Mouse (Mus musculus) spleen, adult 2 months (tissue): ENCODE results near the gene Fcrl5. TPM values are rescaled to one million over a fixed set of nuclear protein-coding genes. Genes with fewer than 3 reads are reported as not detected.

Experiments
- DNase-seq, 2 experiments: peaks; one replicate each; pipeline versions ENCODE4 v3.0.0 to v3.0.0-alpha.2; 2012 to 2021; ENCODE audit warnings: low spot score in 2 of 2, low read depth in 1 of 2
- H3K27ac ChIP-seq: fragments of 200-500 bp; 2 replicates; pipeline ENCODE4 v1.5.1; 2012; ENCODE audit warnings: low read length, inconsistent platforms; ENCODE audit not compliant: insufficient read depth
- H3K27me3 ChIP-seq: fragments of 200-500 bp; 2 replicates; pipeline ENCODE4 v1.6.1; 2012; ENCODE audit warnings: mild to moderate bottlenecking, moderate library complexity, low read length, inconsistent platforms; ENCODE audit not compliant: control insufficient read depth, insufficient read depth
- H3K36me3 ChIP-seq: fragments of 200-500 bp; 2 replicates; pipeline ENCODE4 v1.6.1; 2012; ENCODE audit warnings: mild to moderate bottlenecking, low read length, inconsistent platforms; ENCODE audit not compliant: control insufficient read depth, insufficient read depth
- H3K4me1 ChIP-seq: fragments of 200-500 bp; 2 replicates; pipeline ENCODE4 v1.6.1; 2011; ENCODE audit warnings: inconsistent platforms; ENCODE audit not compliant: control insufficient read depth, insufficient read depth, insufficient read length
- H3K4me3 ChIP-seq: fragments of 200-500 bp; 2 replicates; pipeline ENCODE4 v1.5.1; 2011; ENCODE audit warnings: mild to moderate bottlenecking, inconsistent platforms; ENCODE audit not compliant: insufficient read depth, insufficient read length; ENCODE audit errors: extremely low read depth
- CTCF ChIP-seq: fragments of 200-500 bp; IDR thresholded peaks from 2 replicates; pipeline ENCODE4 v1.5.1; 2011; ENCODE audit warnings: mild to moderate bottlenecking, inconsistent platforms; ENCODE audit not compliant: insufficient read depth, insufficient read length, insufficient replicate concordance; ENCODE audit errors: extremely low read depth
- POLR2A ChIP-seq: fragments of 200-500 bp; IDR thresholded peaks from 2 replicates; pipeline ENCODE4 v1.6.1; 2011; ENCODE audit warnings: low read depth, low read length, inconsistent platforms
- WGBS: fragments of 180-500 bp; shearing (Covaris S2); methylation state at CpG from one replicate; pipeline ENCODE4 v1.1.7; 2018; 5-methylcytosine and 5-hydroxymethylcytosine counted together
- polyA plus RNA-seq: library from polyadenylated mRNA; depleted of rRNA; stranded (reverse); fragments of >200 nt; gene quantifications from 2 replicates; pipeline ENCODE4 v1.2.3, GENCODE M21; 2012

Gene Fcrl5
- polyA plus RNA-seq, 1 experiment: 9.2 TPM

DNA sequence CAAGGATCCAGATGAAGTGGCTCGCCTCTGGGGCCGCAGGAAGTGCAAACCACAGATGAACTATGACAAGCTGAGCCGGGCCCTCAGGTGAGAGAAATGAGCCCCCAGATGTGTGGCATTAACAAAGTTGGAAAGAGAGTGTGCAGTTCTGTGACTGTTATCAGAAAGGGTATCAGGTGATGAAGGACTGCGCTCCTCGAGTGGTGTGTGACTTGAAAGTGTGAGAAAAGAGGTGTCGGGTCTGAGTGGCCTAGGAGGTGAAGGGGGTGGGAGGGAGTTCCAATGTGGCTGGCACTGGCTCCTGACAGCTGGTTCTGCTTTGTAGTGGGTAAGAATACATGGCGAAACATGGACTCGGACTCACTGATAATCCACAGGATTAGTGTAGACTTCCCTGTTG lies 92.4 kb downstream of the Fcrl5 start:
- no peak for DNase-seq
- Histone ChIP-seq H3K27ac (peak overlapping the region; percentile 74; the same call in 1 of the 2 replicates), H3K4me3 (no peak overlapping the region), H3K36me3 (peaks cover 19% of the 10 kb centered on the region), H3K27me3 (no peaks in the 10 kb centered on the region), H3K4me1 (peaks cover 28% of the 10 kb centered on the region)
- no peak for TF ChIP-seq CTCF
- TF ChIP-seq POLR2A: no peak
- WGBS: 52% methylated on average over 8 of the region's 8 CpGs

DNA sequence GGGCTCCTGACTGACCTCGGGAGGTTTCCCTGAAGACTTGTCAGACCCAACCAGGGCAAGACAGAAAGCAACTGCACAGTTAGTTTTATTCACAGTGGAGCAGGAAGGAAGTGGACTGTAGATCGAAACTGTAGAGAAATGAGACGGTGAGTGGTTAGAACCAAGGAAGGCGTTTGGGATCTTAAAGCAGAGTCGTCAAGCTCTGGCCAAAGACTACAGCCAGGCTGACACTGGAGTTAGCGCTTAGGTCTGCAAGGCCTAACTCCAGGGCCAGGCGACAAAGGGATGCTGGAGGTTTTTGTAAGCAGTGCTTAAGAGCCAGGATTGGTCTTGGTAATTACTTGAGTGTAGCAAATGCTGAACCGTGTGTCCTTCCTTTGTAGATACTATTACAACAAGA lies 93.3 kb downstream of the Fcrl5 start:
- Histone ChIP-seq H3K27me3 (no peaks in the 10 kb centered on the region), H3K4me3 (no peak overlapping the region), H3K36me3 (peaks cover 25% of the 10 kb centered on the region), H3K27ac (peak overlapping the region; percentile 74), H3K4me1 (peaks cover 28% of the 10 kb centered on the region)
- no peak for DNase-seq
- WGBS: 31% methylated on average over 8 of the region's 8 CpGs
- TF ChIP-seq POLR2A (no peak), CTCF (no peak)

DNA sequence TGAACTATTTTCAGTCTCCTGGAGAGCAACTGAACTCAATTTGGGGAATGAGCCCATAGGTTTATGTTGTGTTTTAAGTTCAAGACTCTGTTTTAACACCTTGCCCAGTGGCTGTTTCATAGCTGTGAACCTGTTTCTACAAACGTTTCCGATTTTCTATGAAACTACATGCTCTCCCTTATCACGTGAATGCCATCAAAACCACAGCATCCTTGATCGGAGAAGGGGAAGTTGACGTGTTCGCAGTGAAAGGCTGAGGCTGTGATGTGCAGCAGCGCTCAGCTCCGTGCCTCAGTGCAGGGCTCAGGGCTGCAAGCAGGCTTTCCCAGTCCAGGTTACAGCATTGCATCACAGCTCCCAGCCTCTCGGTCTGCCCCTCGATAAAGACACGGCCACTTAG lies 94.0 kb downstream of the Fcrl5 start:
- TF ChIP-seq CTCF (no peak), POLR2A (no peak)
- peaks cover 29% of the 10 kb centered on the region for H3K36me3 ChIP-seq
- WGBS: 10% methylated on average over 11 of the region's 11 CpGs
- H3K27me3 ChIP-seq: no peaks in the 10 kb centered on the region
- no peak overlapping the region for H3K4me3 ChIP-seq
- peak overlapping the region; percentile 74 for H3K27ac ChIP-seq
- DNase-seq: peak; percentile 77 to 86
- H3K4me1 ChIP-seq: peaks cover 28% of the 10 kb centered on the region

DNA sequence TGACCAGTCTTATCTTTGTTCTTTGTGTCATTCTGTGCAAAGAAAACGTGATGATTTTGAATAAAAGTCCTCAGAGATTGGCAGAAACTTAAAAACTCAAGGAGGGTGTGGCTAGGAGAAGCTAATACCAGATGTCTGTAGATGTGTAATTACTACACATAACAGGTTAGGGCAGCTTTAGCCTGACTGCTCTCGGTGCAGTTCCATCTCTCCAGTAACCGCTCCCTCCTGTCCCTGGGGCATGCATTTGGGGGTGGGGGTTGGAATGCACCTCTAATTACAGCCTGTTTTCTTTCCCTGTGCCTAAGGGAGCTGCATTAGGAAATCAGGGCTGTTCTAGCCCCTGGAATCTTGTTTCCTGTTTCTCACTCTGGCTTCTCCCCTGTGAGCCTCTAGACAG lies 94.7 kb downstream of the Fcrl5 start:
- Histone ChIP-seq H3K27ac (no peak overlapping the region), H3K4me1 (peaks cover 25% of the 10 kb centered on the region), H3K27me3 (no peaks in the 10 kb centered on the region), H3K4me3 (no peak overlapping the region), H3K36me3 (peaks cover 35% of the 10 kb centered on the region)
- 72% methylated on average over 3 of the region's 3 CpGs for WGBS
- TF ChIP-seq POLR2A: no peak
- TF ChIP-seq CTCF: no peak
- DNase-seq: no peak

DNA sequence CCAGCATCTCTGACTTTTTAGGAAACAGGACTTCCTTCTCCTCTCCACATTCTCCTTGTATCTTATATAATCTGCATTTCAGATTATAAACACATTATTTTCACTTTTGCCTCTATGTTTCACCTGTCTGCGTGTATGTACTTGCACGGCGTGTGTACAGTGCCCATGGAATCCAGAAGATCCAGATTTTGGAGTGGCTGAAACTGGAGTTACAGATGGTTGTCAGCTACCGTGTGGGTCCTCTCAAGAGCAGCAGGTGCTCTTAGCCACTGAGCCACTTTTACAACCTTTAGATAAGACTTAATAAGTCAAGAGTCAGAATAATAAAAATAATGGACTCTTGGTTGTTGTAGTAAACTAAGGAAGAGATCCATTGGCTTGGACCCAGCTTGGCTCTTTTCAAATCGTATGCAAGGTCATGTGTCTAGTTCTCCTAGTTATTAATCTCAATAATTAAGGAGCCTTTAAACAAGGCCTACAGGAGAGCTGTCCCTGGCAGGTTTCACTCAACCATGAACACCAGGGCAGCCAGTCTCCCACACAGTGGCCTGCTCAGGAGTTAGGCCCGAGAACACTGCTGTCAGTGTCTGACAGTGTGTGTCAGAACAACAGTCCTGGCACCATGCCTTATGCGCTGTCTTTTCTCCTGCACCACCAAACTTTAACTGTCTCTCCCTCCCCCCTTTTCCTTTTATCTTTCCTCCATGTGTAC lies 98.2 kb downstream of the Fcrl5 start:
- WGBS: 92% methylated on average over 7 of the region's 7 CpGs
- no peak for TF ChIP-seq POLR2A
- no peak for TF ChIP-seq CTCF
- peaks cover 52% of the 10 kb centered on the region for H3K36me3 ChIP-seq
- H3K27me3 ChIP-seq: no peaks in the 10 kb centered on the region
- peaks cover 5% of the 10 kb centered on the region for H3K4me1 ChIP-seq
- DNase-seq: no peak
- no peak overlapping the region for H3K4me3 ChIP-seq
- H3K27ac ChIP-seq: no peak overlapping the region

DNA sequence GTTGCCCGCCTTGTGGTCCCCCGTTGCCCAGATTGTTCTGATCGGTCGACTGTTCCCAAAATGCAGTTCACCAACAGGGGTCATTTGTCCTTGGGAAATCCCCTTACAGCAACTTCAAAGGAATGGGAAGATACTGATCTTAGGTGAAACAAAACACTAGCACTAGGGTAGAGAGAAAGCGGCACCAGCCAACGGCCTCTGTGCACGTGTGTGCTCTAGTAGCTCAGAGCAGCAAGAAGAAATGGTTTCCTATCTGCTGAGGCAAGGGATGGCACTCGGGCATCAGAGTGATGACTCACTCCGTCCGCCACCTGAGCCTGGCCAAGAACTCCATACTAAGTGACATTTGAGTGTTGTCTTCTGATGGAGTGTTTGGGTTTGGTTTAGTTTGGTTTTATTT lies 102.5 kb downstream of the Fcrl5 start:
- TF ChIP-seq POLR2A (no peak), CTCF (no peak)
- Histone ChIP-seq H3K4me3 (no peak overlapping the region), H3K4me1 (peaks cover 3% of the 10 kb centered on the region; the same call in 1 of the 2 replicates), H3K27me3 (no peaks in the 10 kb centered on the region), H3K27ac (no peak overlapping the region), H3K36me3 (peaks cover 40% of the 10 kb centered on the region)
- 82% methylated on average over 10 of the region's 10 CpGs for WGBS
- DNase-seq: no peak

DNA sequence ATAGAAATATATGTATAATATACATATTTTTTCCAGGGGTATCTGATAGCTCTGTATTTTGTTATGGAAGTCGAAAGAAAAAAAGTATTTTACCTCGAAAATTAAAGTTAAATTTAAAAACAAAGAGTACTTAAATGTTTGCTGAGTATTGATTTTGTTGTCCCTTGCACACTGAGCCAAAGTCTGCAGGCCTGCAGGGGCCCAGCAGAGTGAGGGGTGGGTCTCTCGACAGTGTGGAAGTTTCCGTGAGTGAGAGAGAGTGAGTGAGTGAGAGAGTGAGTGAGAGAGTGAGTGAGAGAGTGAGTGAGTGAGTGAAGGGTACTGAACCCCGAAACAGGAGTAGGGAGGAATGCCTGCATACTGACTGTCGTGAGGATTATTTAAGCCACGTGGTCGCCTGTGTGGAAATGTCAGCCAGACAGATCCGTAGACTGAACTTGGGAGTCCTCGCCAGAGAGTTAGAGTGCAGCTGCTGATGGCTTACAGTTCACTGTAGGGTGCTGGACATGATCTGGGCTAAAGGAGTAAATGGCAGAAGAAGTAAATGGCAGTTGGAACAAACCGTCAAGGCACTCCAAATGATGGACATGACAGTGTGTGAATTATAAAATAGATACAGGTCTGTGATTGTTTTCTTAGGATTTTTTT lies 104.6 kb downstream of the Fcrl5 start:
- WGBS: 89% methylated on average over 11 of the region's 11 CpGs
- DNase-seq: no peak
- Histone ChIP-seq H3K4me1 (peaks cover 3% of the 10 kb centered on the region; the same call in 1 of the 2 replicates), H3K4me3 (no peak overlapping the region), H3K27me3 (no peaks in the 10 kb centered on the region), H3K36me3 (peaks cover 25% of the 10 kb centered on the region), H3K27ac (no peak overlapping the region)
- no peak for TF ChIP-seq CTCF
- no peak for TF ChIP-seq POLR2A
